Mouse (Mus musculus) NIH3T3 (cell line): ENCODE results near the gene Grhl1.
A peak's percentile ranks its signal among the peaks of the same experiment; 100 is the strongest.

Experiments
- DNase-seq: peaks from one replicate; pipeline ENCODE4 v3.0.0-alpha.2; 2012; ENCODE audit warnings: low read depth

Gene Grhl1

DNA sequence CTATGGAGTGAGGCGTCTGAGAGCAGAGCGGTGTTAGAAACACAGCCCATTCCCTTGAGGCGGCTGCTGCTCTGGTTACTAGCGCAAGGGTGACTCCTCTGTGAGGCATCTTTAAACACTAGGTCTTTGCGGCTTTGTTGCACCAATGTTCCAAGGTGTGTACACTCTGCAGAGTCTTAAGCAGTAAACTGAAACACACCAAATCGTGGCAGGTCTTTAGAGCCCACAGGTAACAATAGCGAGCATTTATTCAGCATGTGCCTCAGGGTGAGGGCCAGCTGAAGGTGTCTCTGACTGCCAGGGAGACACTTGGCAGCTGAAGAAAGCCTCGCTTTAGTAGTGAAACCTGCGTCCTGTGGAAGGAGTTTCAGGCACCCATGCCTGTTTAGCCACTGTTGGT is 20.0 kb downstream of the Grhl1 start:
- DNase-seq, result no peak

DNA sequence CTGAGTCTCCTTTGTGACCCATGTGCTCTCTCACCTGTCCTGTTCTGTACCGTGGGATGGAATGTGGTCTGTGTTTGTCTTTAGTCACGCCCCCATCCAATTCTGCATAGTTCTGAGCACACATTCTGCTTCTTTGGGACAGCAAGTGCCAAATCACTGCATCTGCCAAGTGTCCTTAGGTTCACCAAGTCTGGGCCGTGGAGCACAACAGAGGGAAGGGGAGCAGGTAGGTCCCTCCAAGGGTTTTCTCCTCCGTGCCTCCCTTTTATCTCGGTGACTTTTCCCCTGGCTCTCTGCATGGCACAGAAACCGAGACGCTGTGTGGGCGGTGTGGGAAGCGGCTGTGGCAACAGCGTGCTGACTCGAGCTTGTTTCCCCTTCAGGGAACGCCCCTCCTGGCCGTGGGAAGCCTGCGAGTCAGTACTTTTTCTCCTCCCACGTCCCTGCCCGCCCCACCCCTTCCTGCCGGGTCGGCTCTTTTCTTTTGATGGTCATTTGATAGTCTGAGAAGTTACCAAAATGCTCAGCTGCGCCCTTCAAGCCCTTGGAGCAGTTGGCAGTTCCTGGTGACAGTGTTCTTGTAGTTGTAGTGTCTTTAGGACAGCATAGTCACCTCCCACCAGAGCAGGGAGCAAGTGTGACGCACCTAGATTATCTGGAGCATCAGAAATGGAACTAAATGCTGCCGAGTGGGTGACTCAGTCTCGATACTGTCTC is 21.0 kb downstream of the Grhl1 start:
- DNase-seq, result peak; percentile 78

DNA sequence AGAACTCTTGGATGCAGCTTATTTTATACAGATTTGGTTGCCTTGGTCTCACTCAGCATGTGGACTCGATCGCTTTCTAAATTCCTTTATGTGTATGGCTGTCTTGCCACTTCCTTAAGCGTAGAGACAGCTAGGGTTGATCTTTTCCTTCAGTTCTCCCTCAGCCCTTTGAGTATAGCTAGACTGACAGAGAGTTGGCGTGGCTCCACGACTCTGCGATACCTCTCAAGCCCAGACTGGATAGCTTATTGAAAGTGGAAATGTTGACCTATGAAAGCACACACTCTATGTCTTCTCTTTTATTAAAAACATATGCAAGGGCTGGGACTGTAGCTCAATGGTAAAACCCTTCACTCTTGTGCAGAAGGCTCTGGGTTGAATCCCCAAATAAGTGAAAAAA is 25.3 kb downstream of the Grhl1 start:
- DNase-seq, result peak; percentile 55

DNA sequence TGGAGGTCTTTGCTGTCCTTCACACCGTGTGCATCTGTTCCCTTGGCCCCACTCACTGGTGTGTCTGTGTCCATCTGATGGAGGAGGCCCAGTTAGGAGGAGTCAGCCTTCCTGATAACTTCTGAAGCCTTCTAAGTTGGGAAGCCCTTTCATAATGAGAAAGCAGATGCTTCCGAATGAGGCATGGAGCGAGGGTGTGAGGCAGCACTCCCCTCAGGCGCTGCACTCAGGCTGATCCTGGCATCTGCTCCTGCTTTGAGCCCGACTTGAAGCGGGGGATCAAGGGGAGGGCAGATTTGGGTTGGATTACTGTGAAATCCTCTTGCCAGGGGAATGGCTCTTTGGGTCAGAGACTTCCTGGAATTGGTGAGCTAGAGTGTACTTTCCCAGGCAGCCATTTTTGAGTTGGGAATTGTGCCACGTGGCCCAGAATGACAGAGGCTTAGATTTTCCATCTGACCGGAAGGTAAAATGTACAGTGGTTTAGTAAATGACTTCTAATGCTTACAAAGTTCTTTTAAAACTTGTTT is 27.3 kb downstream of the Grhl1 start:
- DNase-seq, result peak; percentile 41

DNA sequence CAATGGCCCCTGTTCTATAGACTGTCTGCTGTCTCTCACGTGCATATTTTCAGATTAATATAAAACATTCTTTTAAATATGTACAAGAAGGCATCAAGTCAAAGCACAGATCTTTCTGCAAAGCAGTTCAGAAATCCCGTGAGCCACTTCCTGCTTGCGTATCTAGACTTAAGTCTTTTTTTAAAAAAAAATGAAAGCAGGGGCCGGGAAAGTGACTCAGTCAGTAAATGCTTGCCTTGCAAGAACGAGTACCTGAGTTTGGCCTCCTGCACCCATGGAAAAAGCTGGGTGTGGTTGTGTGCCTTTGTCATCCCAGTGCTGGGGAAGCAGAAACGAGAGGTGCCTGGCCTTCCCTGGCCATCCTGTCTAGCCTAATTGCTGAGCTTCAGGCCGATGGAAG is 28.0 kb downstream of the Grhl1 start:
- no peak for DNase-seq

DNA sequence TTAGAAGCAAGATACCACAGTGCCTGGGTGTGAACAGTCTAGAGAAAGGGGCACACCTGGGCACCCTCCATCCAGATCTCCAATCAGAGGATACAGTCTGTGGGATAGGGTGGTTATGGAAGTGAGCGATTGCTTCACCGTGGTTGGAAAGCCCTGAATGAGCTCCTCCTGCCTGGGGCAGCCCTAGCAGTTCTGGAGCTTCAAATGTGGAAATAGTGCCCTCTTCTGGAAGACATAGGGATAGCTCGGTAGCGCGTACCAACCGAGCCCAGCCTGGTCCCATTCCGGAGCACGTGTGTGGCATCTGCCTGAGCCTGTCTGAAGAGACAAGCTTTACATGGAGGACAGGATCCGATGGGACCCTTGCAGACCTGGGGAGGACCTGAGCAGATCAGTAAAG is 28.7 kb downstream of the Grhl1 start:
- peak; percentile 91 for DNase-seq

DNA sequence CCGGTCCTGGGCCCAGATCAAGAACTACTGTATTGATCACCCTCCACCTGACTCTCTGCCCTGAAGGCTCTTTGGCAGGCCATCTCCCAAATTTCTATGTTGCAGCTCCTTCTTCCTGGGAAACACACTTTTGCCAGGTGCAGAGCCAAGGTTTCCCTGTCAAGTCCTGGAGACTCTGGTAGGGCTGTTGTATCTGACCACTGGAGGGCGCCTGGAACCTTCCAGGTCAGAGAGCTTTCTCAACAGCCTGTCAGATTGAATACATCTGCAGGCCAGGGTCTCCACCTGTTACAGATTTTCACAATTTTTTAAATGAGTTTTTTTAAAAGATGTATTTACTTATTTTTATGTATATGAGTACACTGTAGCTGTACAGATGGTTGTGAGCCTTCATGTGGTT is 31.2 kb downstream of the Grhl1 start:
- peak; percentile 88 for DNase-seq

DNA sequence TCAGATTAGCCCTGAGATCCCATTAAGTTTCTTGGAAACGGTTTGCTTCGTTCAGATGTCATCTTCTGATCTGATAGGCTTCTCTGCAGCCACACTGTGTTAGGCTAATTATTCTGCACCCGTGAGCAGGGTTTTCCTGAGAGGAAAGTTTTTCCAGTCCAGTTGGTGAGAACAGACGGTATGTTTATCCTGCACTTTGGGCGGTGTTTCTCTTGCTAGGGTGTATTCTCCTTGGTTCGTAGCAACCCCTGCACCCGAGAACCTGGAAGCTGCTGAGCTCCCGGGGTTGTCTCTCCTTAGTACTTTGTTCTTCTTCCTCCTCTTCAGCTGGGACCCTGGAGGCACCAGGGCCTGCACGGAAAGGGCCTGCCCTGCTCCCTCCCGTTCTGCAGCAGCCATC is 34.1 kb downstream of the Grhl1 start:
- DNase-seq, result no peak

DNA sequence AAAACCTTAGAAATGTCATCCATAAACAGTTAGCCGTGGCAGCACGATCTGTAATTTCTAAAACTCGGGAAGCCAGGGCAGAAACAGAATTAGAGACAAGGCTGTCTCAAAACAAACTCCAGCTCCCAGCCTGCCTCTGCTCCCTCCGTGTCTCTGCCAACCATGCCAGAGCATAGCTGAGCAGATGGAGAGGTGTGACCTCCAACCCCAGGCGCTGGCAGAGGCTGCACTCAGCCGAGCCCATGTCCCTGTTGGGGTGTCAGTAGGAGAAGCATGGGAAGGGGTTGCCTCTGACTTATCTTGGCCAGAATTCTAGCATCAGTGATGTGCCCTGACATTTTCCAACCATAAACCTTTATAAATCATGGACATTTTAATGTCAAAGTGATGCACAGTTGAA is 40.5 kb downstream of the Grhl1 start:
- no peak for DNase-seq

DNA sequence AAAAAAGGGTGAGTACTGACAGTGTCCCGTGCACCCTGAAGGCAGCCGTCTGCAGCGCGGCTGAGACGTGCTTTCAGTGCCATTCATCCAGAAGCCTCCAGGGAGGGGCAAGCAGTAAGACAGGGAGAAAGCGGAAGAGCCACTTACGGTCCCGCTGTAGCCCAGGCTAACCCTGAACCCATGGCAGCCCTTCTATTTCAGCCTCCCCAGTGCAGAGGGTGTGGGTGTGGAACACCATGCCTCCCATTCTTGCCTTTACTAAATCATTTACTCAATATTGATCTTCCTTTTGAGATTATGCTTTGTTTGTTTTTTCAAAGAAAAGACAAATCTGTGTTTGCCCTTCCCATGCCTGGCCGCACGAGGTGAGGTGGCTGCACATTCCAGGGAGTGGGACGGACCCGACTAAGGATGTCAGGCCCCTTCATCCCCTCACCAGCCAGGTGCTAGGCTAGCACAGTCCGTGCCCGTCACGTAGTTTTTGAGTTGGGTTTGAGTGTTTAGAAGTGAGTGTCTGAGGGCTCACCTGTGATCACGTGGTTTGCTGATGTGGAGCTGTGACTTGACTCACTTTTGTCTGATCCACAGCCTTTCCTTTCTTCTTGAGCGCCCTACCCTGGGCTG is 42.5 kb downstream of the Grhl1 start:
- DNase-seq, result no peak

DNA sequence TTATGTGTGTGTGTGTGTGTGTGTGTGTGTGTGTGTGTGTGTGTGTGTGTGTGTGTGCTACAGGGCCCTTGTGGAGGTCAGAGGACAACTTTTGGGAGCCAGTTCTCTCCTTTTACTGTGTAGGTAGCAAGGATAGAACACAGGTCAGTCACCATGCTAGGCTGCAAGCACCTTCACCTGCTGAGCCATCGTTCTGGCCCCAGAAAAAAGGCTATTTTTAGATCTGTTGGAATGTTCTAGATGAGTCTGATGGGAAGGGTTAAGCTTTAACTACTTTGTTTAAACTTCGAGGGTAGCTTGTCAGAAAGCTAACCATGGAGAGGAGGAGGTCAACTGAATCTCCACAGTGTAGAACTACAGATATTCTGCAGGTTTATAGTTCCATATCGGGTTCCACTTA is 43.1 kb downstream of the Grhl1 start:
- no peak for DNase-seq

DNA sequence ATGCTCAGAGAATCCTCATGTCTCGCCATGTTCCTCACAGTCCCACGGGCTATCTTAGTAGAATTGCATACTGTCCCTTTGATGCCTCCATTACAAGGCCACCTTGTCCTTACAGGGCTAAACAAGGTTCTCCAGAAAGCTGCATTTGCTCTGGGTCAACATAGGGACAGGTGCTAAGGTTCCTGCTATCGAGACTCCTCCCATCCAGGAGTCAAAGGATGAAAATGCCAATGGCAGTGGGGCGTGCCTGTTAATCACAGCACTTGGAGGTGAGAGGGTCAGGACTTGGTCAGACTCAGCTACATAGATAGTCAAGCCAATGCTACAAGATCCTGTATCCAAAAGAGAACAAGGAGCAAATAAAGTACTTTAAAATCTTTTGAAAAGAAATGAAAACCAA is 47.4 kb downstream of the Grhl1 start:
- DNase-seq, result no peak

DNA sequence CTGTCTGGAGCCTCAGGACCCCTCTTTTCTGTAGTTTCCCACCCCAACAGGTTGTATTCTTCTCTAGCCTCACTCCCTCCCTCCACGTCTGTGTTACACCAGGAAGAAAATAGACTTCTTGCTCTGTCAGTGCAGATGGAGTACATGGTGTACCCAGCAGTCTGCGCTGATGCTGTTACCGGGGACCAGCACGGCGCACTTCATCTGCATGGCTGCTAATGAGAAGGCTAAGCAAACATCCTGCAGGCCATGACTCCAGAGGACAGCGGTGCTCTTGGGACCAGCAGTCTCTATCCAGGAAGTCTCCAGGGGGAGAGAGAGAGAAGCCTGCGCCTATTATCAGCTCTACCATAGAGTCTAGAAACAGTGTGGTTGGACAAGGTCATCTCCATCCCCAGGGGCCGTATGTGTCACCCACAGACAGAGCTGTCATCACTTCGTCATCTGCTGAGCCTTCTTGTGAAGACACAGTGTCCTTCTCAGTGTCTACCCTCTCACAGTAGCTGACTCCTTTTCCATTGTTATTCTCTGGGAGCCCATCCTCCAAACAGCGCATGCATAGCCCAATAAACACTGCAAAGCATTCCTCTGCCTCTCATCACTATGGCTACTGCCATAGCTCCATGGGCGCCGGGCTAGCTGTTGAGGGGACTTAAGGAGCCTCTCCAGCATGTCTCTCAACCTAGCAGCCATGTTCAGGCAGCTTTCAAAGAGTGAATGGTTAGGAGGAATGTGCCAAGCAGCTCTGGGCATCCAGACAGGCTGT is 51.6 kb downstream of the Grhl1 start:
- no peak for DNase-seq

DNA sequence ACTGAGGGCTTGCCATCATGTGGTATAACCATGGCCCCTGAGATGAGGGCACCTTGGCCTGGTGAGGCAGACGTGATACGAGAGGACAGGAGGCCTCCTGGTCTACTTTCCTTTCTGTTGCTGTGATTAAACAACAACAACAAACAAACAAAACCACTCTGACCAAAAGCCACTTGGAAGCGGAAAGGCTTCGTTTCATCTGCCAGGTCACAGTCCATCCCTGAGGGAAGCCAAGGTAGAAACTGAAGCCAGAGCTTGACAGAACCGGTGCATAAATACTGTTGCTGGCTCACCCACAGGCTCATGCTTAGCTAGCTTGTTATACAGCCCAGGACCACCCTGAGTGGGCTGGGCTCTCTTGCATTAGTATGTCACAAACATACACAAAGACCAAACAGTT is 54.3 kb downstream of the Grhl1 start:
- DNase-seq, result no peak

DNA sequence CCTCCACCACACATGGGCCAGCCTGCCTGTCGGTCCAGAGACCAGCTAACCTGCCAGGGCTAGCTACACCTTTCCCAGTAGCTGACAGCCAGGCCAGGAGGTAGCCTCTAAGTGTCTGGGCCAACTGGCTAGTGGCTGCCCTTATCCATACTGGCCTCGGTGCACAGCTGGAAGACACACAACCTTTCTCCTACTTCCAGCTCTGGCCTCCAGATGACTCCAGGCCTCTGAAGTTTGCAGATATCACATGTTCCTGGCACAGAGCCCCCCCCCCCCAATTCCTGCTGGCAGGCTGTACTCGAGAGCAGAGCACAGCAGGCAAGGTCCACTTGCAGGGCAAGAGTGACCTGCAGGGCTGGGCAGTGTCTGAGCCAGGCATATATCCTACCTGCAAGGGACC is 55.1 kb downstream of the Grhl1 start:
- DNase-seq, result peak; percentile 13

DNA sequence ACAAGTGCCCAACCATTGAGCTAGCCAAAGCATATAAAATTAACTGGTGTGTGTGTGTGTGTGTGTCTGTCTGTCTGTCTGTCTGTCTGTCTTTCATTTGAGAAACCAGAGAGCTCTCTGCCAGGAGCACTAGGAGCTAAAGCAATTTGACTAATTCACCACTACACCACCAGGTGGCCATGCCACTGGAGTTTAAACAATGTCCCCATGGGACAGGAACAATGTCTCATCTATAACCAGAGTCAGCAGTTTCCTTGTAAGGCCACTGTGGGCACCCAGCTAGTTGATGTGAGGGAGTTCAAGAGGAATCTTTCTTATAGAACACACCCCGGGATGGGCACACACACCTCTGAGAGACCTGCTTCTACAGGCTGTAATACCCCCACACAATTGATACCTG is 58.1 kb downstream of the Grhl1 start:
- DNase-seq, result peak; percentile 44

DNA sequence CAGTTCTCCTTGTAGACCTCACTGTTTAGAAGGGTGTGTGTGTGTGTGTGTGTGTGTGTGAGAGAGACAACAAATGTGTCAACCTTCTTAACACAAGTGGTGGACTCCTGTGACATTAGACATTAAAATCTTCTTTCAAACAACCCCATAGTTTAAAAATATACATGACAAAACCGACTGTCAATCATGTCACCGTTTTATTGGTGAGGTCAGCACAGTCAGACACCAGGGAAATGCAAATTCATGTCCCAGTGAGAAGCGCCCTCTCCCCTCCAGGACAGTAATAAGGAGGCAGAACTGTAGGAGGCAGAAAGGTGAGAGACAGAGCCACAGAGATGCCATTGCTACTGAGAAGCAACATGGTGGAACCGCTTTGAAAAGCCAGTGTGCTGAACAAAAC is 60.3 kb downstream of the Grhl1 start:
- DNase-seq, result no peak

DNA sequence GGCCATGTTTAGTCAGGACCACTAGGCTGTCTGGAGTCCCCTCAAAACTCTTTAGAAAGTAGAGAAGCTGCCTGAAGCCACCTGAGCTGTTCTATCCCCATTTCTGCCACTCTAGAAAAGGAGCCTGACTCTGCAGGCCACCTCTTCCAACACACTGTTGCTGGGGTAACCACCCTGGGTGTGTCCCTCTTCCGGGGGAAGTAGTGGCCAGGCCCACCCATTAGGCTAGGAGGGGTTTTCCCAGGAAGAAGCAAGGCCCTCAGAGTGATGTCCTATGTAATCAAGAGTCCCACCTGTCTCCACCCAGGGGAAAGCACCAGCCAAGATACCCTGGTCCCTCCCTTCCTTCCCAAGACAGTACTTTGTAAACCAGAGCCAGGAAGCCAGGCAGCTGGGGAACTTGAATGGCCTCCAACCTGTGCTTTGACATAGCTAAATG is 61.7 kb downstream of the Grhl1 start:
- DNase-seq, result peak; percentile 14

DNA sequence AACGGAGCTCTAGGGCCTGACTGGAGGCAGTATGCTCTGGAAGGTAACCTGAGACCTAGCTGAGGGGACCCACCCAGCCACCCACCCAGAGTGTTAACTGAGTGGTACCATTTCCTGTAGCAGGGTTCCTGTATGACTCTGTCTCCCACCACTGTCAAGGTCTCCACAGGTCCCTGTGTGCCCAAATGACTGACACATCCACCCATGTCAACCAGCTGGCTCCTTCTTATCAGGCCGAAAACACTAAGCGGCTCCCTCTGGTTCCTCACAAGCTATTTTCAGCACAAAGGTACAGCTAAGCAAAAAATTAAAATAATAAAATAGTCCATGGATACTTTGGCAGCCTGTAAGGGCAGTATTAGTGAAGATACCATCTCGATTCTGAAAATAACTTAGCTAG is 62.1 kb downstream of the Grhl1 start:
- no peak for DNase-seq

DNA sequence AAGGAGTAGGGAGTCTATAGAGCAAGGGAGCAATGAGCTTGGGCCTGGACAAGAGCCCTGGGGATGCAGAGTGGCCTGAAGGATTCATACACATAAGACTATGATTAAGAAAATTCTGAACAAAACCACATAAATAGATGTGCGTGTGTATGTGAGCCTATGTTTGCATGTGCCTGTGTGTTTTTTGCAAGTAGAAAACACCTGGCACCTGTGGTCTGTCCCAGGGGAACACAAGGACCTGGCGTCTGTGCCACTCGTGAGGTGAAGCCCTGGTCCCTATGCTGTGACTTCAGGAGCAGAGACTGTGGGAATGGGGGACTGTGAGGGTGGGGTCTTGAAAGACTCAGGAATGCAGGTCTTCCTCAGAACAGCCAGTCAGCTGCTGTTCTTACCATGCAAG is 62.6 kb downstream of the Grhl1 start:
- DNase-seq, result no peak

DNA sequence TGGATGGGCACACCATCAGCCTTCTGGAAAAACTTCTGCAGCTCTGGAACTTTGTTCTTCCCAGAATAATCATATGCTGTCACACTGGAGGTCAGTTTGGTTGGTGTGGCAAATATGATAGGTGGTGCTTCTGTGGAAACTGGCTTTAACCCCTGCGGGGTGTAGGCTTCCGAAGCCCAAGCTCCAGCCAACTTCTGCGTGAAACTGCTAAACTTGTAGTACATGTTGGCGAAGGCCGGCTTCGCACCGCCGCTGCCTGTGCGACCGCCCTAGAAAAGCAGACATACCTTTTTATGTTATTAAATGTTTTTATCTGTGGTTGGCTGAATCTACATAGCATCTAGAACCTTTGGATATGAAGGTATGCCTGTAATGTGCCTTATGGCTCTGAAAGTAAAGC is 66.7 kb downstream of the Grhl1 start:
- DNase-seq, result peak; percentile 20

DNA sequence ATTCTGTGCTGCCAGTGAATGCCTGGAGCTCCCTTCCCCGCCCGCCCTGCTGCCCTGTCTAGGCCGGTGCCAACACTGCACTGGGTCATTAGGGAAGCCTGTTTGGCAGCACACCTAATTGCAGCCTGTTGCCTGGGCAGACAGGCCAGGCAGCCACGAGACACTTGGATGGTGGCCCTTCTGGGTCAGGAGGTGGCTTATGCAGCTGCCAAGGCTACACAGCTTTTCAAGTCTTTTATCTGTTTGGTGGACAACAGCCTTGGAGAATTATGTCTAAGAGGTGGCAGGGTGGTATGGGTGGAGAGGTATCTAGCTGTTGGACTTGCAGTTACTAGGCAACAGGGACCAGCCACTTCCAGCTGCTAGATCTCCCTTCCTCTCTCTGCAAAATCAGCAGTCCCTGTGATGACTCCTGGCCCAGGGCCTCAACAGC is 70.3 kb downstream of the Grhl1 start:
- peak; percentile 66 for DNase-seq

DNA sequence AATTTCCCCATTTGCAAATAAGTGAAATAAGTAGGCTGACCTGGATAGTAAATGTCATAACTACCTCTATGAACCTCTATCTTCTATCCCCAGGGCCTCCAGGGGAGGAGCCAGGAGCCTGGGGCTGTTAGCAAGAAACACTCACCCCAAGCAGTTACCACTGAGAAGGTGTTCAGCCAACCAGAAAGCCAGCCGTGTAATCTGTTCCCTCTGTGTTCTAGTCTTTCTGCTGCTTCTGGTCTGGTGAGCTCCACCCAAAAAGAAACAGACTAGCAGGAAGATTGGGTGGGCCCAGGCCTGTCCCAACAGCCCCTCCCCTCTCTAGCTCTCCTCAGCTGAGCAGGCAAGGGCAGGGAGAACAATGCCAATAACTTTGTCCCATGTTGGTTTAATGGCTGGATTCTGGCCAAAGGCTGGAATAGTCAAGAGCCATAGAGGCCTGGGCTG is 72.1 kb downstream of the Grhl1 start:
- DNase-seq, result peak; percentile 11
